Mouse (Mus musculus) lung, adult 2 months (tissue): ENCODE data around the gene Mapk12.

ENCODE experiments used
- CTCF ChIP-seq: fragments of 200-500 bp; IDR thresholded peaks from 2 replicates; pipeline ENCODE4 v1.5.1; 2011; ENCODE audit warnings: mild to moderate bottlenecking, low read length, control low read depth; ENCODE audit not compliant: insufficient read depth
- POLR2A ChIP-seq: fragments of 200-500 bp; IDR thresholded peaks from 2 replicates; pipeline ENCODE4 v1.6.1; 2011; ENCODE audit warnings: low read depth, mild to moderate bottlenecking, control low read depth, low read length, borderline replicate concordance; ENCODE audit errors: extremely low read depth

- TF ChIP-seq POLR2A (no peak), CTCF (no peak)
Measured at GRCm38 (mm10) chr15:89161397-89161796, 20.9 kb upstream of the Mapk12 start.
